Mouse (Mus musculus) gastrocnemius, postnatal 4 days (tissue): ENCODE data around the gene Gm49383. TPM values are rescaled to one million over a fixed set of nuclear protein-coding genes. Genes with fewer than 3 reads are reported as not detected.

ENCODE experiments used
- DNase-seq, 2 experiments: peaks; one replicate each; pipeline ENCODE4 v3.0.0; 2021 to 2022; ENCODE audit warnings: low spot score in 2 of 2, mixed read lengths in 2 of 2
- total RNA-seq, 2 experiments: library from RNA; stranded (reverse); gene quantifications; 2 replicates each; pipeline ENCODE4 v1.2.3; 2021

The Gm49383 gene
- total RNA-seq, 2 experiments from 2014 or later: 5.2 to 6.2 TPM

- DNase-seq: no peak
Observed at GRCm38 (mm10) chr12:69204052-69204833, 7.3 kb upstream of the Gm49383 start, which contains the start of gene Gm49384. TSS of gene Gm49384 (minus strand) at chr12:69204267.

GRCm38 (mm10) chr12:69198985-69199384, 2.1 kb upstream of the Gm49383 start:
- no peak for DNase-seq

GRCm38 (mm10) chr12:69198164-69198535, 1.2 kb upstream of the Gm49383 start, which contains the start of gene Dnaaf2:
TSS of gene Dnaaf2 (minus strand) at chr12:69198429.
- DNase-seq: peak; percentile 32 to 69

- DNase-seq: peak; percentile 53 to 73
Observed at GRCm38 (mm10) chr12:69197378-69198163, 667 bp upstream of the Gm49383 start.

GRCm38 (mm10) chr12:69192637-69193036, 4.3 kb downstream of the Gm49383 start:
- no peak for DNase-seq

GRCm38 (mm10) chr12:69191396-69191795, 5.5 kb downstream of the Gm49383 start:
- DNase-seq: no peak

GRCm38 (mm10) chr12:69190522-69190921, 6.4 kb downstream of the Gm49383 start:
- DNase-seq: no peak

- DNase-seq: no peak
Observed at GRCm38 (mm10) chr12:69190074-69190473, 6.8 kb downstream of the Gm49383 start.

GRCm38 (mm10) chr12:69186811-69187471, 10.0 kb downstream of the Gm49383 start:
- DNase-seq: no peak

GRCm38 (mm10) chr12:69185371-69185770, 11.5 kb downstream of the Gm49383 start:
- DNase-seq: no peak

GRCm38 (mm10) chr12:69184342-69185295, 12.3 kb downstream of the Gm49383 start:
- DNase-seq: peak; percentile 36 to 71

- peak; percentile 99 to 100 for DNase-seq
Observed at GRCm38 (mm10) chr12:69183583-69184308, 13.2 kb downstream of the Gm49383 start, which contains the start of the genes Rpl36al and Mgat2. TSS of gene Rpl36al (minus strand) at chr12:69184083. TSS of gene Mgat2 (plus strand) at chr12:69184157.

GRCm38 (mm10) chr12:69181800-69182199, 15.1 kb downstream of the Gm49383 start:
- DNase-seq: no peak

- no peak for DNase-seq
Observed at GRCm38 (mm10) chr12:69179371-69179770, 17.5 kb downstream of the Gm49383 start.

GRCm38 (mm10) chr12:69177526-69177925, 19.4 kb downstream of the Gm49383 start:
- DNase-seq: no peak

- DNase-seq: no peak
Observed at GRCm38 (mm10) chr12:69175975-69176374, 20.9 kb downstream of the Gm49383 start.

GRCm38 (mm10) chr12:69171307-69171706, 25.6 kb downstream of the Gm49383 start:
- DNase-seq: no peak

GRCm38 (mm10) chr12:69168461-69169106, 28.3 kb downstream of the Gm49383 start, which contains the start of gene Lrr1:
TSS of gene Lrr1 (plus strand) at chr12:69168814.
- DNase-seq: peak; percentile 57 to 89
